8 mouse cellular contexts compared by ENCODE assay signal in the genomic region with DNA sequence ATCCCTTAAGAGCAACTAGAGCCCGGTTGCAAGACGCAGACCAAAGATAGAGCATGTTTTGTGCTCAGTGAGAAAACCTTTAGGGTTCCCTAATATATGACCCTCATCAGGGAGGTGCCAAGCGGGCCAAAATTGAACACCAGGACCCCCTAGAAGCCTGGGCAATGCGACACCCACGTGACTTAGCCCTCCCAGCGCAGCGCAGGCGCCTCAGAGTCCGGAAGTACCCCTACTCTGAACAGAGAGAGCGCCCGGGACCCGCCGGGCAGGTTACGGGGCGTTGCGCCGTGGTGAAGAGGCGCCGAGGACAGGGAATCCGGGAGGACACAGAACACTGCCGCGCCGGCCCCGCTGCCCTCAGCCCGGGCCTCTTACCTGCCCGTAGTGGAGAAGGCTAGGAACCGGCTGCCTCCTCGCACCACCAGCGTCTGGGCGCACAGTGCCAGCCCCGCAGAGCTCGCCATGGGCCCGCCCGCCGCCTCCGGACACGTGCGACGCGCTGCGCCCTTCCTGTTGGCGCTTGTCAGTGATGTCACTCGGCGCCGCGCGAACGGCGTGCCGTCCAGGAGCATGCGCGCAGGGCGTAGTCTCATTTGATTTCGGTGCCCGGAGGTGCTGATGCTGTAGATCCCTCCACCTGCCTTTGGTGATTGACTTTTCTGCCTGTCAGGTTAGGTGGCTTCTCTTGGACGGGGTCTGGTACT. TPM values are rescaled to one million over a fixed set of nuclear protein-coding genes. Genes with fewer than 3 reads are reported as not detected.
DNase-seq lines count a peak whose midpoint lies in the region; ATAC-seq and TF ChIP-seq lines count a peak whose summit lies in the region.

No protein-coding gene starts in this region.

- H3K27me3 ChIP-seq in embryonic facial prominence, embryonic 13.5 days, result no peaks in the 10 kb centered on the region
- no peaks in the 10 kb centered on the region for H3K27me3 ChIP-seq in limb, embryonic 14.5 days (ENCODE audit: control insufficient read depth, insufficient read depth, low read length)
- H3K27me3 ChIP-seq in midbrain, postnatal 0 days (ENCODE audit: insufficient read depth, low read length), result no peaks in the 10 kb centered on the region

- H3K4me2 ChIP-seq in embryonic facial prominence, embryonic 13.5 days, result peak overlapping the region; percentile 75
- peak overlapping the region; percentile 75 for H3K4me2 ChIP-seq in limb, embryonic 14.5 days (replicated peaks; ENCODE audit: low read depth, low read length, severe bottlenecking)
- peak overlapping the region; percentile 52 for H3K4me2 ChIP-seq in midbrain, postnatal 0 days (ENCODE audit: low read depth, low read length, poor library complexity, severe bottlenecking)

- peak; percentile 93 for ATAC-seq in embryonic facial prominence, embryonic 13.5 days (ENCODE audit: insufficient number of reproducible peaks, insufficient read depth, low FRiP score, low TSS enrichment, low read depth)
- peak; percentile 97 for ATAC-seq in limb, embryonic 14.5 days (ENCODE audit: low FRiP score, low read depth)
- peak; percentile 93 for ATAC-seq in midbrain, postnatal 0 days (ENCODE audit: low FRiP score)

- TF ChIP-seq CTCF in midbrain, postnatal 0 days (IDR thresholded peaks at IDR 0.05), result no peak

- H3K36me3 ChIP-seq in embryonic facial prominence, embryonic 13.5 days, result peaks cover 31% of the 10 kb centered on the region
- H3K36me3 ChIP-seq in limb, embryonic 14.5 days (ENCODE audit: control insufficient read depth, insufficient read depth, low read length), result peaks cover 26% of the 10 kb centered on the region
- H3K36me3 ChIP-seq in midbrain, postnatal 0 days (ENCODE audit: insufficient read depth, low read length), result peaks cover 23% of the 10 kb centered on the region

- H3K9me3 ChIP-seq in embryonic facial prominence, embryonic 13.5 days, result no peaks in the 10 kb centered on the region
- no peaks in the 10 kb centered on the region for H3K9me3 ChIP-seq in limb, embryonic 14.5 days (ENCODE audit: control insufficient read depth, low read length)
- H3K9me3 ChIP-seq in midbrain, postnatal 0 days (ENCODE audit: low read length), result no peaks in the 10 kb centered on the region

- WGBS in embryonic facial prominence, embryonic 13.5 days, result under 1% methylated on average over 56 of the region's 56 CpGs
- WGBS in limb, embryonic 14.5 days, result under 1% methylated on average over 56 of the region's 56 CpGs
- WGBS in midbrain, postnatal 0 days, result under 1% methylated on average over 50 of the region's 56 CpGs

- DNase-seq in 3134 (ENCODE audit: extremely low read depth, insufficient read length, low spot score), result peak; percentile 90
- DNase-seq in adrenal gland, postnatal 36 days, result peak; percentile 91 to 92
- peak; percentile 81 for DNase-seq in heart, adult 8-10 months (ENCODE audit: low spot score)
- peak; percentile 83 for DNase-seq in kidney, adult 9 months
- DNase-seq in limb, embryonic 14.5 days (ENCODE audit: low spot score), result peak; percentile 88
- peak; percentile 96 for DNase-seq in midbrain, postnatal 0 days (ENCODE audit: low spot score)
- DNase-seq in spleen, postnatal 14 days (ENCODE audit: low spot score in 2 of 2), result peak; percentile 59 to 79

- TF ChIP-seq POLR2A in limb, embryonic 14.5 days (IDR thresholded peaks at IDR 0.05; ENCODE audit: borderline replicate concordance, extremely low read depth, insufficient read depth, insufficient read length), result peak; percentile 51; the same call in 1 of the 2 replicates

- H3K4me1 ChIP-seq in embryonic facial prominence, embryonic 13.5 days, result peaks cover 15% of the 10 kb centered on the region
- H3K4me1 ChIP-seq in limb, embryonic 14.5 days (ENCODE audit: control insufficient read depth, insufficient read depth, low read length), result peaks cover 4% of the 10 kb centered on the region; the same call in 1 of the 2 replicates
- H3K4me1 ChIP-seq in midbrain, postnatal 0 days (ENCODE audit: insufficient read depth, low read length), result no peaks in the 10 kb centered on the region; the same call in 1 of the 2 replicates

- H3K9ac ChIP-seq in embryonic facial prominence, embryonic 13.5 days, result peak overlapping the region; percentile 82
- peak overlapping the region; percentile 71 for H3K9ac ChIP-seq in limb, embryonic 14.5 days (ENCODE audit: low read depth, low read length, severe bottlenecking)
- peak overlapping the region; percentile 70 for H3K9ac ChIP-seq in midbrain, postnatal 0 days (replicated peaks; ENCODE audit: low read length, poor library complexity, severe bottlenecking)

- H3K4me3 ChIP-seq in embryonic facial prominence, embryonic 13.5 days, result peak overlapping the region; percentile 86
- peak overlapping the region; percentile 84 for H3K4me3 ChIP-seq in limb, embryonic 14.5 days (replicated peaks; ENCODE audit: low read length)
- H3K4me3 ChIP-seq in midbrain, postnatal 0 days (ENCODE audit: low read depth, low read length), result peak overlapping the region; percentile 64

- peak overlapping the region; percentile 90 for H3K27ac ChIP-seq in embryonic facial prominence, embryonic 13.5 days
- peak overlapping the region; percentile 74 for H3K27ac ChIP-seq in limb, embryonic 14.5 days (replicated peaks; ENCODE audit: low read depth, low read length)
- peak overlapping the region; percentile 77 for H3K27ac ChIP-seq in midbrain, postnatal 0 days (ENCODE audit: low read depth, low read length)

RNA-seq across cellular contexts. Expression of a gene that starts 7.8 kb away (rescaled TPM):
- 10 to 100 TPM; 20.5 to 24.0 TPM for total RNA-seq in adrenal gland, postnatal 36 days (2021)
- 35.7 and 39.0 TPM in 2 replicates for polyA plus RNA-seq in embryonic facial prominence, embryonic 13.5 days (2015; fragmentation: Nextera tagmentation; extraction: Ambion mirVana)
- 1 to 10 TPM; 6.4 to 7.1 (median 6.8) TPM for total RNA-seq in heart, adult 8-10 months (2022)
- polyA plus RNA-seq in limb, embryonic 14.5 days (2012; rRNA removed), result 45.0 and 52.6 TPM in 2 replicates
- 29.6 and 31.5 TPM in 2 replicates for polyA plus RNA-seq in limb, embryonic 14.5 days (2014; fragmentation: Nextera tagmentation; extraction: Ambion mirVana)
- total RNA-seq in midbrain, postnatal 0 days (2014; rRNA removed), result 66.0 and 66.8 TPM in 2 replicates
- 27.0 and 29.3 TPM in 2 replicates for polyA plus RNA-seq in midbrain, postnatal 0 days (2015; fragmentation: Nextera tagmentation; extraction: Ambion mirVana)

RNA-seq across cellular contexts. Expression of a gene that starts 8.0 kb away (rescaled TPM):
- total RNA-seq in adrenal gland, postnatal 36 days (2021), result 100 to 1,000 TPM; 372 to 422 TPM
- polyA plus RNA-seq in embryonic facial prominence, embryonic 13.5 days (2015; fragmentation: Nextera tagmentation; extraction: Ambion mirVana), result 237 and 238 TPM in 2 replicates
- 1,000 to 10,000 TPM; 1,464 to 1,614 (median 1,563) TPM for total RNA-seq in heart, adult 8-10 months (2022)
- polyA plus RNA-seq in limb, embryonic 14.5 days (2012; rRNA removed), result 86.4 and 103 TPM in 2 replicates
- polyA plus RNA-seq in limb, embryonic 14.5 days (2014; fragmentation: Nextera tagmentation; extraction: Ambion mirVana), result 277 and 285 TPM in 2 replicates
- total RNA-seq in midbrain, postnatal 0 days (2014; rRNA removed), result 221 and 257 TPM in 2 replicates
- polyA plus RNA-seq in midbrain, postnatal 0 days (2015; fragmentation: Nextera tagmentation; extraction: Ambion mirVana), result 513 and 552 TPM in 2 replicates

RNA-seq across cellular contexts. Expression of a gene that starts 52.6 kb away (rescaled TPM):
- total RNA-seq in adrenal gland, postnatal 36 days (2021), result 10 to 100 TPM; 19.9 to 24.0 TPM
- 26.5 and 27.8 TPM in 2 replicates for polyA plus RNA-seq in embryonic facial prominence, embryonic 13.5 days (2015; fragmentation: Nextera tagmentation; extraction: Ambion mirVana)
- 10 to 100 TPM in 2 of 4 experiments, 1 to 10 TPM in 2; 7.4 to 13.1 (median 10.4) TPM for total RNA-seq in heart, adult 8-10 months (2022)
- 30.1 and 34.6 TPM in 2 replicates for polyA plus RNA-seq in limb, embryonic 14.5 days (2012; rRNA removed)
- 35.8 and 39.4 TPM in 2 replicates for polyA plus RNA-seq in limb, embryonic 14.5 days (2014; fragmentation: Nextera tagmentation; extraction: Ambion mirVana)
- total RNA-seq in midbrain, postnatal 0 days (2014; rRNA removed), result 18.3 and 22.7 TPM in 2 replicates
- polyA plus RNA-seq in midbrain, postnatal 0 days (2015; fragmentation: Nextera tagmentation; extraction: Ambion mirVana), result 14.3 and 14.9 TPM in 2 replicates

Comparison
In these comparisons a context has a peak if more than half of its experiments do, and no peak if none do; other contexts are left out.
1. Peak in every context shown above with its lines: DNase-seq, ATAC-seq, H3K4me3 ChIP-seq and H3K27ac ChIP-seq.